Comparison of ENCODE assay signal across 8 mouse cellular contexts in genomic region chr14:31208084-31208483, GRCm38 (mm10). TPM values are rescaled to one million over a fixed set of nuclear protein-coding genes. Genes with fewer than 3 reads are reported as not detected.
DNase-seq lines count a peak whose midpoint lies in the region; ATAC-seq and TF ChIP-seq lines count a peak whose summit lies in the region.

Gene Tnnc1, plus strand, starts transcription at chr14:31208312.

- no peaks in the 10 kb centered on the region for H3K27me3 ChIP-seq in kidney, postnatal 0 days (ENCODE audit: insufficient read depth, low read length)
- no peaks in the 10 kb centered on the region for H3K27me3 ChIP-seq in embryonic facial prominence, embryonic 15.5 days
- H3K27me3 ChIP-seq in heart, postnatal 0 days (ENCODE audit: control insufficient read depth, insufficient read depth, low read length) = no peaks in the 10 kb centered on the region
- no peaks in the 10 kb centered on the region for H3K27me3 ChIP-seq in liver, embryonic 14.5 days (ENCODE audit: control insufficient read depth, insufficient read depth, low read length)

- H3K4me2 ChIP-seq in kidney, postnatal 0 days (ENCODE audit: low read length) = peak within 1 kb of the TSS; percentile 94
- H3K4me2 ChIP-seq in embryonic facial prominence, embryonic 15.5 days (replicated peaks) = peak within 1 kb of the TSS; percentile 86
- peak within 1 kb of the TSS; percentile 87 for H3K4me2 ChIP-seq in heart, postnatal 0 days (ENCODE audit: low read depth, low read length)
- H3K4me2 ChIP-seq in liver, embryonic 14.5 days (ENCODE audit: low read depth) = peak within 1 kb of the TSS; percentile 78

- no peak within 1 kb of the TSS for H3K4me3 ChIP-seq in kidney, postnatal 0 days (replicated peaks; ENCODE audit: low read depth, low read length)
- peak within 1 kb of the TSS; percentile 78; the same call in 1 of the 2 replicates for H3K4me3 ChIP-seq in embryonic facial prominence, embryonic 15.5 days (replicated peaks)
- H3K4me3 ChIP-seq in heart, postnatal 0 days (ENCODE audit: low read depth, low read length) = peak within 1 kb of the TSS; percentile 76
- peak within 1 kb of the TSS; percentile 67 to 82 for H3K4me3 ChIP-seq in liver, embryonic 14.5 days (ENCODE audit: insufficient read depth in 1 of 2, low read depth in 2 of 2, low read length in 2 of 2)

- WGBS in kidney, postnatal 0 days = 52% methylated on average over 2 of the region's 2 CpGs
- WGBS in embryonic facial prominence, embryonic 15.5 days = 75% methylated on average over 2 of the region's 2 CpGs
- 36% methylated on average over 2 of the region's 2 CpGs for WGBS in heart, postnatal 0 days
- WGBS in liver, embryonic 14.5 days (ENCODE audit: insufficient replicate concordance) = 69% methylated on average over 2 of the region's 2 CpGs

- DNase-seq in kidney, postnatal 0 days (ENCODE audit: low spot score) = no peak
- no peak for DNase-seq in kidney, adult 9 months
- DNase-seq in heart, postnatal 0 days (ENCODE audit: low spot score) = peak; percentile 81
- DNase-seq in liver, embryonic 14.5 days (ENCODE audit: low read depth in 3 of 3, low spot score in 3 of 3) = no peak
- DNase-seq in layer of hippocampus, postnatal 14 days (ENCODE audit: low spot score in 2 of 2) = no peak
- no peak for DNase-seq in frontal cortex, postnatal 14 days (ENCODE audit: low spot score in 2 of 2)

- no peak for ATAC-seq in kidney, postnatal 0 days (replicated peaks; ENCODE audit: low FRiP score, low read depth)
- ATAC-seq in embryonic facial prominence, embryonic 15.5 days (ENCODE audit: insufficient number of reproducible peaks, low FRiP score, low TSS enrichment, low read depth) = no peak
- peak; percentile 57 for ATAC-seq in heart, postnatal 0 days (ENCODE audit: insufficient read depth, low read depth)
- no peak for ATAC-seq in liver, embryonic 14.5 days (ENCODE audit: insufficient read depth)
- ATAC-seq in CD4-positive, CD25-positive, alpha-beta regulatory T cell, adult 4 months = no peak

- no peak within 1 kb of the TSS for H3K9ac ChIP-seq in kidney, postnatal 0 days (ENCODE audit: low read depth, low read length)
- H3K9ac ChIP-seq in embryonic facial prominence, embryonic 15.5 days = peak within 1 kb of the TSS; percentile 53; the same call in 1 of the 2 replicates
- H3K9ac ChIP-seq in heart, postnatal 0 days (replicated peaks; ENCODE audit: low read depth, low read length) = peak within 1 kb of the TSS; percentile 90
- peak within 1 kb of the TSS; percentile 80 for H3K9ac ChIP-seq in liver, embryonic 14.5 days (replicated peaks)

- peaks cover 12% of the 10 kb centered on the region for H3K4me1 ChIP-seq in kidney, postnatal 0 days (replicated peaks; ENCODE audit: insufficient read depth, low read length)
- H3K4me1 ChIP-seq in embryonic facial prominence, embryonic 15.5 days = peaks cover 33% of the 10 kb centered on the region
- peaks cover 33% of the 10 kb centered on the region for H3K4me1 ChIP-seq in heart, postnatal 0 days (ENCODE audit: control insufficient read depth, insufficient read depth)
- peaks cover 7 to 24% of the 10 kb centered on the region in 2 experiments for H3K4me1 ChIP-seq in liver, embryonic 14.5 days (replicated peaks; ENCODE audit: control insufficient read depth in 2 of 2, insufficient read depth in 2 of 2, low read length in 1 of 2)

- H3K36me3 ChIP-seq in kidney, postnatal 0 days (ENCODE audit: insufficient read depth, low read length) = peaks cover 4% of the 10 kb centered on the region; the same call in 1 of the 2 replicates
- H3K36me3 ChIP-seq in embryonic facial prominence, embryonic 15.5 days = peaks cover 12% of the 10 kb centered on the region
- peaks cover 36% of the 10 kb centered on the region for H3K36me3 ChIP-seq in heart, postnatal 0 days (replicated peaks; ENCODE audit: control insufficient read depth, insufficient read depth, low read length)
- peaks cover 9% of the 10 kb centered on the region for H3K36me3 ChIP-seq in liver, embryonic 14.5 days (replicated peaks; ENCODE audit: control insufficient read depth, insufficient read depth, low read depth)

- TF ChIP-seq CTCF in kidney, postnatal 0 days (IDR thresholded peaks at IDR 0.05; ENCODE audit: low read depth) = no peak
- TF ChIP-seq CTCF in heart, postnatal 0 days (IDR thresholded peaks at IDR 0.05; ENCODE audit: low read depth) = no peak
- no peak for TF ChIP-seq CTCF in liver, embryonic 14.5 days (IDR thresholded peaks at IDR 0.05; ENCODE audit: low read depth)

- no peak for TF ChIP-seq EP300 in heart, postnatal 0 days (IDR thresholded peaks at IDR 0.05; ENCODE audit: low read depth)
- TF ChIP-seq EP300 in liver, embryonic 14.5 days (IDR thresholded peaks at IDR 0.05; ENCODE audit: low read depth) = no peak

- H3K27ac ChIP-seq in kidney, postnatal 0 days = no peak within 1 kb of the TSS
- peak within 1 kb of the TSS; percentile 94; the same call in 1 of the 2 replicates for H3K27ac ChIP-seq in embryonic facial prominence, embryonic 15.5 days (replicated peaks)
- H3K27ac ChIP-seq in heart, postnatal 0 days (ENCODE audit: low read depth) = peak within 1 kb of the TSS; percentile 98
- no peak within 1 kb of the TSS; the same call in 1 of the 2 replicates for H3K27ac ChIP-seq in liver, embryonic 14.5 days

- H3K9me3 ChIP-seq in kidney, postnatal 0 days (replicated peaks; ENCODE audit: low read length) = no peaks in the 10 kb centered on the region
- no peaks in the 10 kb centered on the region for H3K9me3 ChIP-seq in embryonic facial prominence, embryonic 15.5 days (replicated peaks)
- H3K9me3 ChIP-seq in heart, postnatal 0 days (replicated peaks; ENCODE audit: control insufficient read depth, low read length) = no peaks in the 10 kb centered on the region
- H3K9me3 ChIP-seq in liver, embryonic 14.5 days (ENCODE audit: control insufficient read depth, low read length) = no peaks in the 10 kb centered on the region

RNA-seq across cellular contexts. Expression of gene Tnnc1, which starts in this region (rescaled TPM):
- polyA plus RNA-seq in kidney, postnatal 0 days (2015; fragmentation: Nextera tagmentation; extraction: Ambion mirVana) = 0.79 and 0.95 TPM in 2 replicates
- 267 and 372 TPM in 2 replicates for polyA plus RNA-seq in embryonic facial prominence, embryonic 15.5 days (2015; fragmentation: Nextera tagmentation; extraction: Ambion mirVana)
- 2,939 and 3,145 TPM in 2 replicates for total RNA-seq in heart, postnatal 0 days (2014; rRNA removed; ENCODE audit: low replicate concordance)
- polyA plus RNA-seq in heart, postnatal 0 days (2015; fragmentation: Nextera tagmentation; extraction: Ambion mirVana) = 7,680 and 7,748 TPM in 2 replicates
- 18.2 and 22.2 TPM in 2 replicates for polyA plus RNA-seq in liver, embryonic 14.5 days (2012; rRNA removed)
- polyA plus RNA-seq in liver, embryonic 14.5 days (2014; fragmentation: Nextera tagmentation; extraction: Ambion mirVana) = 37.5 and 41.2 TPM in 2 replicates
- total RNA-seq in layer of hippocampus, postnatal 14 days (2021) = 1 to 10 TPM in 1 of 2 experiments, under 1 TPM in 1; 0.85 to 3.7 TPM
- polyA plus RNA-seq in CD4-positive, CD25-positive, alpha-beta regulatory T cell, adult 4 months (2017; shearing (Covaris generic)) = not detected

Comparison
In these comparisons a context has a peak if more than half of its experiments do, and no peak if none do; other contexts are left out.
1. RNA of gene Tnnc1 (total RNA-seq): 2,939 to 3,145 TPM in heart, postnatal 0 days; 0.85 to 3.7 TPM in layer of hippocampus, postnatal 14 days; every median in the first group is over 100 times any median in the second.
2. RNA of gene Tnnc1 (polyA plus RNA-seq): 7,680 to 7,748 TPM in heart, postnatal 0 days; 267 to 372 TPM in embryonic facial prominence, embryonic 15.5 days, 18.2 to 41.2 TPM in liver, embryonic 14.5 days, 0.79 to 0.95 TPM in kidney, postnatal 0 days and not detected in CD4-positive, CD25-positive, alpha-beta regulatory T cell, adult 4 months; every median in the first group is over 10 times any median in the second.
3. H3K27ac ChIP-seq: peak in embryonic facial prominence, embryonic 15.5 days (single experiment) and heart, postnatal 0 days (single experiment); none in kidney, postnatal 0 days (single experiment) and liver, embryonic 14.5 days (single experiment).
4. Peak in every context shown above with its lines, with median percentiles within 50 percentile points of each other: H3K4me2 ChIP-seq.